Mouse (Mus musculus) activated CD4-positive, CD25-positive, alpha-beta regulatory T cell, adult 4 months (primary cell): Measurements from ENCODE around the gene Hist1h4k. TPM values are rescaled to one million over a fixed set of nuclear protein-coding genes. Genes with fewer than 3 reads are reported as not detected.
"Not testable (repeated sequence)": the region's sequence is repeated elsewhere in the genome, so short reads cannot be mapped to it uniquely, and the experiment has no call there.

ENCODE experiments used
- ATAC-seq: one replicate; pipeline ENCODE4 v1.8.0; 2017
- polyA plus RNA-seq, 2 experiments: library from polyadenylated mRNA; unstranded; fragments of 100-300 nt; shearing (Covaris generic); gene quantifications; one replicate each; pipeline ENCODE4 v1.2.1; 2017

The Hist1h4k gene
- 1 to 10 TPM; 4.8 to 6.3 TPM for polyA plus RNA-seq

DNA sequence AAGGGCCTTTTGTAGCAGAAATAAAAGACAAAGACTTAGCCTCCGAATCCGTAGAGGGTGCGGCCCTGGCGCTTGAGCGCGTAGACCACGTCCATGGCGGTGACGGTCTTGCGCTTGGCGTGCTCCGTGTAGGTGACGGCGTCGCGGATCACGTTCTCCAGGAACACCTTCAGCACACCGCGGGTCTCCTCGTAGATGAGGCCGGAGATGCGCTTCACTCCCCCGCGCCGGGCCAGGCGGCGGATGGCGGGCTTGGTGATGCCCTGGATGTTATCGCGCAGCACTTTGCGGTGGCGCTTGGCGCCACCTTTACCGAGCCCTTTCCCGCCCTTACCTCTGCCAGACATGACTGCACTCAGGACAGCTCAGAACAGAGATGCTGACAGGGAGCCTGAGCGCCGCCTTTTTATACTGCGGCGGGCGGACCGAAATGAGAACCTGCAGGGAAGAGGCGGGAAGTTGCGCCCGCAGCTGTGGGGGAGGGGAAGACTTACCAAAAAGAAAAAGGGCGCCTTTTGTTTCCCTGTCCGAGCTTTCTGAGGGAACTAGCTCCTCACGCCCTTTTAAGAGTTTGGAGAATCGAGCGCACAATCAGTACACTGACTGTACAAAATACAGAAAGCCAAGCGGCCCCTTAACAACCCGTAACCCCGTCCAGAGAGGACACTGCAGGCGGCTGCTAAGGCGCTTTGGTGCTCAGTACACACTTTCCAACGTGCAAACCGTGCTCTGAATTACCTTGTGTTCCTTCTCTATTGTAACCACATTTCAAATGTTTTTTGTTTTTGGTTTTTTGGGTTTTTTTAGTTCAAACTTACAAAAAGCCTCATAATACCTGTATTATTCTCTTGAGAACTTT lies at the start of gene Hist1h4k:
Gene Hist1h4k (minus strand): TSS at position 347 of the 859 bp plus-strand sequence.
- peak; percentile 51 for ATAC-seq

- ATAC-seq, result not testable (repeated sequence)
Measured at GRCm38 (mm10) chr13:21797163-21797562, 46.9 kb upstream of the Hist1h4k start.

- ATAC-seq, result no peak
Measured at GRCm38 (mm10) chr13:21795584-21795983, 45.3 kb upstream of the Hist1h4k start.

GRCm38 (mm10) chr13:21790601-21791283 lies 40.4 kb upstream of the Hist1h4k start:
- no peak for ATAC-seq

DNA sequence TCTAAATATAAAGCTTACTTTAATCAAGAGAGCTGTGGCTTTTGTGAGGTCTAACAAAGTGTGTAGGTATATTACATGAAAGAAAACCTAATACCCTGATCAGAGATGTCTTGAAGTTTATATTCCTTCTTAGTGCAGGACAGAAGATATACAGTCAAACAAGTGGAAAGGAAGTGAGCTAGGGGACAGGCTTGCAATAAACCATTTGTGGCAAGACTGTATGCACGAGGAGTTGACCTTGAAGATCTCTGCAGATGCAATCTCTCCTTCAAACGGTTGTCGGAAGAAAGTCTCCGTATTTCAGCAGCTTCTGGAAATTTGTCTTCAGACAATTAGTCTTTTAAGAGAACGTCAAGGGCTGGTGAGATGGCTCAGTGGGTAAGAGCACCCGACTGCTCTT lies 39.6 kb upstream of the Hist1h4k start:
- no peak for ATAC-seq

GRCm38 (mm10) chr13:21787760-21788593 lies 37.7 kb upstream of the Hist1h4k start:
- ATAC-seq, result no peak

DNA sequence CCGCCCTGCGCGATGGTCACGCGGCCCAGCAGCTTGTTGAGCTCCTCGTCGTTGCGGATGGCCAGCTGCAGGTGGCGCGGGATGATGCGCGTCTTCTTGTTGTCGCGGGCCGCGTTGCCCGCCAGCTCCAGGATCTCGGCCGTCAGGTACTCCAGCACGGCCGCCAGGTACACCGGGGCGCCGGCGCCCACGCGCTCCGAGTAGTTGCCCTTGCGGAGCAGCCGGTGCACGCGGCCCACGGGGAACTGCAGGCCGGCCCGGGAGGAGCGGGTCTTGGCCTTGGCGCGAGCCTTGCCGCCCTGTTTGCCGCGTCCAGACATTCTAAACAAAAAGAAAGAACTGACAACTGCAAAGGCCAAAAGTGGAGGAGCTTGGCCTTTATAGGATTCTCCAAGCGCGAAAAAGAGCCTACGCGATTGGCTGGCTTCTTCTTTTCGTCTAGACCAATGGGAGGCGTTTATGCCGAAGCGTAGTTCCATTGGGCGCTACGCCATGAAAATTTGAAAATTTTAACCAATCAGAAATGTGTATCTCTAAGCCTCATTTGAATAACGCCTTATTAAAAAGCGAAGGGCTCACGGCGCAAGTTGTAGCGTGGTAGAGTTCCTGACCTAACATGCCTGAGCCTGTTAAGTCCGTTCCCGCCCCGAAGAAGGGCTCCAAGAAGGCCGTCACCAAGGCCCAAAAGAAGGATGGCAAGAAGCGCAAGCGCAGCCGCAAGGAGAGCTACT lies 36.8 kb upstream of the Hist1h4k start, which contains the start of the genes Hist1h2an and Hist1h2bp:
Gene Hist1h2an (minus strand): TSS at position 320 of the 731 bp plus-strand sequence.
Gene Hist1h2bp (plus strand): TSS at position 563 of the 731 bp plus-strand sequence.
- ATAC-seq, result peak; percentile 88

DNA sequence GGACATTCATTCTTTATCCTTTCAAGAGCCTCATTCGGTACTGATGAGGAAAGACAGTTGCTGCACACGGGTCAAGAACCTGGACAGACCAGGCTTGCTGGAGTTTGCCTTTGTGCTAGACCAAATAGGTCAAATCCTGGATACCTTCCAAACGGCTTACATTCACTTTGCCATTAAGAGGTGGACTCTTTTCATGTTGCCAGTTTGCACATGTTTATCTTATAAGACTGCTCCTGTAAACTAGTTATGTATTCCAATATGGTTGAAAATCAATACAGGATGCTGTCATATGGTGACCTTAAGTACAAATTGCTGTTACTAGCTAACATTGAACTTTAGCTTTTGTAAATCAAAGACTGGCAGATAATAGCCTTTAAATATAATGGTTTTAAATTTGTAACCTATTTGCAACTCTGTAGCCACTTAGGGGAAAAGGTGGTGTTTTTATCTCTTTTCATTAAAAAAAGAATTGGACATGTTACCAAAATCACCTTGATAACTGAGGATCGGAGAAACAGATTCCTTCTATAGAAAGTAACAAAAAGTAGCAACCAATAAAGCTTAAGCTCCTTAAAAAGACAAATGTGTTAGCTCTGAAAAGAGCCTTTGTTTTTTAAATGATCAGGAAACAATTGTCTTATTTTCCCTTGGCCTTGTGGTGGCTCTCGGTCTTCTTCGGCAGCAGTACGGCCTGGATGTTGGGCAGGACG lies 36.0 kb upstream of the Hist1h4k start:
- no peak for ATAC-seq

GRCm38 (mm10) chr13:21784311-21784710 lies 34.0 kb upstream of the Hist1h4k start:
- ATAC-seq, result no peak

DNA sequence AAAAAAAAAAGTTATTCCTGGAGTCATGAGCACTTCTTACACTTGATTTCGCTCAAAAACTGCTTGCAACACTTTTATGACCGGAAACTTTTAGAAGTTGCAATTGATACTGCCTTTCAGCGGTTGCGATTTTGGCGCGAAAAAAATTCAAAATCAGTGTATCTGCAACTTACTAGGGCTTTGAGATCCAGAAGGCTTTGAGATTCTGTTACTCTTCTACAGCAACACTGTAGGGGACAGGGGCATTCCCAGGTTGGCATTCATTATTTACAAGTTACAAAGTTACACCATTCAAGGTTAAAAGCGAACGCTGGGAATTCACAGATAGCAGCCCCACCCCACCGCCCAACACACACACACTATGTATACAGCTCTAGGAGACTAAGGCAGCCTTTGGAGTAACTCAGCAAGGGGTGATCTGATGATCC lies 33.4 kb upstream of the Hist1h4k start:
- ATAC-seq, result no peak

GRCm38 (mm10) chr13:21783255-21783617 lies 32.9 kb upstream of the Hist1h4k start, which contains the start of gene Hist1h3i:
Gene Hist1h3i (minus strand): TSS chr13:21783370.
- ATAC-seq, result peak; percentile 51

DNA sequence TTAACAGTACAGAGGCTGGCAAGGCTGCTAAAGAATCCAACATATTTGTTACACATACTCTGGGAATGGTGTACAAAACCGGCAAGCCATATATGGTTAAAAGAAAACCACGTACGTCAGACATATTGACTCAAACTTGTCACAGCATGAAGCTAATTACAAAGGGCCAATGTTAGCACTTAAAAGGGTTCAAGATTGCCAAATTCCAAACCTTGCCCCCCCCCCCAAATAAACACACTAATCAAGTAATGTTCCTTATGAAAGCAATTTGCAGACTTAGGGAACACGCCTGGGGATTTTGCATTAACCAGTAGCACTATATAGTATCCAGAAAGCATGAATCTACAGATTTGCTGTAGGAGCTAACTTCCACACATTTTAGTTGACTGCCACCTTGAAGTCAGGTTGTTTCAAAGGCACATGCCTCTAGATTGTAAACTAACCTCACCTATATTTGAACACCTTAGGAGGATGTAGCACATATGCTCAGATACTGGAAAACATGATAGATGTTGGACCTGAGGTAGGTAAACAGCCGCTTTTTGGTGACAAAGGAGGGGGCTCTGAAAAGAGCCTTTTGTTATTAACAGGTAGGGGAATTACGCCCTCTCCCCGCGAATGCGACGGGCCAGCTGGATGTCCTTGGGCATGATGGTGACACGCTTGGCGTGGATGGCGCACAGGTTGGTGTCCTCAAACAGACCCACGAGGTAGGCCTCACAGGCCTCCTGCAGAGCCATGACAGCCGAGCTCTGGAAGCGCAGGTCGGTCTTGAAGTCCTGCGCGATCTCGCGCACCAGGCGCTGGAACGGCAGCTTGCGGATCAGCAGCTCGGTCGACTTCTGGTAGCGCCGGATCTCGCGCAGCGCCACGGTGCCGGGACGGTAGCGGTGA lies 32.3 kb upstream of the Hist1h4k start:
- not testable (repeated sequence) for ATAC-seq

DNA sequence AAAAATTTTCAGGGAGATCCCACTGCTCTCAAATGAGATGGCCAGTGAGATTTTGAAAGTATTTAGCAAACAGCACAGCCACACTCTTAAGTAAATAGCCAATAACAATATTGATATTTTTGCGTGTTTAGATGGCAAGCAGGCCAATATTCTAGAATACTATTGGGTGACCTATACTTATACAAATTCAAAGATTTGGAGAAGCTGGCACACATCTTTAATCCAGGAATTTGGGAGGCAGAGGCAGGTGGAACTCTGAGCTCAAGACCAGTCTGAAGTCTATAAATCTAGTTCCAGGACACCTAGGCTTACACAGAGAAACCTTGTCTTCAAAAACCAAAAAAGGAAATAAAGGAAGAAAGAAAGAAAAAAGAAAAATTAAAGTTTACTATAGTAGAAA lies 31.3 kb upstream of the Hist1h4k start:
- no peak for ATAC-seq

GRCm38 (mm10) chr13:21781021-21781555 lies 30.8 kb upstream of the Hist1h4k start:
- ATAC-seq, result no peak

DNA sequence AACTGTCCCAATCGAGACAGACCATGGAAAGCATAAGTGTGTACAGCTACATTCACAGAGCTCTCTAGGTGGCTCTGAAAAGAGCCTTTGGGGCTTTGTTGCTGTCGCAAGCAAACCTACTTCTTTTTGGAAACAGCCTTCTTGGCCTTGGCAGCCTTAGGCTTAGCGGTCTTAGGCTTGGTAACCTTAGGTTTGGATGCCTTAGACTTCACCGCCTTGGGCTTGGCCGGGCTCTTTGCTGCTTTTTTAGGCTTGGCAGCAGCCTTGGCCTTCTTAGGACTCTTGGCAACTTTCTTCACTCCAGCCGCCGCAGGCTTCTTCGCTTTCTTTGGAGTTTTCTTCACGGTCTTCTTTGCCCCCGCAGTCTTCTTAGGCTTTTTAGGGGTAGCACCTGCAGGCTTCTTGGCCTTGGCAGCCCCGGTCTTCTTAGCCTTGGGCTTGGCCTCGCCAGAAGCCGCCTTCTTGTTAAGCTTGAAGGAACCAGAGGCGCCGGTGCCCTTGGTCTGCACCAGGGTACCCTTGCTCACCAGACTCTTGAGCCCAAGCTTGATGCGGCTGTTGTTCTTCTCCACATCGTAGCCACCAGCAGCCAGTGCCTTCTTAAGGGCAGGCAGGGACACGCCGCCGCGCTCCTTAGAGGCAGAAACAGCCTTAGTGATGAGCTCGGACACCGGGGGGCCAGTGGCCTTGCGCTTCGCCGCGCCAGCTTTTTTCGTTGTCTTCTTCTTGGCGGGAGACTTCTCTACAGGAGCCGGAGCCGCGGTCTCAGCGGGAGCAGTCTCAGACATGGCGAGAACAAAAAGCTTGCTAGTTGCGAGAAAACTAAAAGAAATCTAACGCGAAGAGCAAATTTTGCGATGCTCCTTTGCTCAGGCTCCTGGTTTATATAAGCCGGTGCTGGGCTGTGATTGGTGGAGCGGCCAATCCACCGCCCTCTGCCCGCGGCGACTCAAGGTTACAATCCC lies 29.7 kb upstream of the Hist1h4k start, which contains the start of gene Hist1h1b:
Gene Hist1h1b (minus strand): TSS at position 859 of the 965 bp plus-strand sequence.
- peak; percentile 1 for ATAC-seq

DNA sequence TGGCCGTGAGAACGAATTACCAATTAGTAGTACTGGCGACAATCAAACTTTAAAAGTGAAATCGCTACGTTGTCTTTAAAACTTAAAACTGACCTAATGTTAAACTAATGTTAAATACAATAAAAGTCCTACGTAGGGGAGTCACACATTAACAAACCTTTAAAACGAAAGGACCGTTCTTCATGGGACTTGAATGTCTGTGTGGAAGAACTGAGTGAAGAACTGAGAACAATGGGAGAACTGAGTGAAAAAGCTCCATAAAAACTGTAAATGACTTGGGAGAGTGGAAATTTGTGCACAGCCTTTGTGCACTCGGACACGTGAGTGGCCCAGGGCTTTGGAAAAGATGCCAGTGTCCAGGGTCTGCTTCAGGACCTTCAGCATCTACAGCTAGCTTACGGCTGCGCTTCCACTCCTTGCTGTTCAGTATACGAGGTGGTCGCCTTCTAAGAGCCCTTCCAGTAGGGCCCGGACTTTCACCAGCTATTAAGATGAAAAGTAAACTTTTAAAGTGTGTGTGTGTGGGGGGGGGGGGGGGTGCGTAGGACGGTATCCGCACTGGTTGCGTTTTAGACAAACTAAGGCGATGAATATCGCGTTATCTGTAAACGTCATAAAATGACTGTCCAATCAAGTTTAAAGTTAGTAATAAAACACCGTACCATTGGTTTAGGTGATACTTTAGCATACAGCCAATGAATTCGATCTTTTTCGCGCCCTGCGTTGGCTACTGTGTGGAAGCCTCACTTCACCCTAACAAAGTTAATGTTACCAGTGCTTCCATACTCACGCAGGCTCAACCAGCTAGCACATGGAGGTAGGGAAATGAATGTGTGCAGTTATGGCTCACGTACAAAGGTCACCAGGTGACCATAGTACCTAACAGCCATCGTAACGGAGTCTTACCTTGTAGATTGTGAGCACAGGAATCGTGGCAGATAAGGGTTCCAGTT lies 28.8 kb upstream of the Hist1h4k start:
- peak; percentile 89 for ATAC-seq

DNA sequence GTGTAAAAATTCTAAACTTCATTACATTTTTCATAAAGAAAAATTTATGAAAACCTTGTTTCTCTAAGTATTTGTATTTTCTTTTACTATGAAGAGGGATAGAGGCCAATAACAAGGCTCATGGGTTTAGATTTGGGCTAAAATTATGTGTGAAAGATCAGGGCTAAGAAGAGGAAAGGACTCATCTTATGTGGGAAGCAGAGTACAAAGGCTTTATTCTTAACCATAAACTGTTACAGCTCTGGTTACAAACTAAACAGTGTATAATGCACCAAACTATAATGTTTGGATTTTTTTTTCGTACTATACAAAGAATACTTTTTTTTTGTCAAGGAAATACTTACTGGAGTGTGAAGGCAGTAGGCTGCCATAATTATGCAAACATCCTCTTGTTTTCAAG lies 5.4 kb upstream of the Hist1h4k start:
- ATAC-seq, result no peak
